Mouse (Mus musculus): ENCODE measurements around the gene Fbxw4.

- TF ChIP-seq POLR2A (IDR thresholded peaks at IDR 0.05; ENCODE audit: insufficient read depth, low read depth, low read length), result no peak
- no peak for TF ChIP-seq CTCF (IDR thresholded peaks at IDR 0.05)
These were observed 68.4 kb downstream of the Fbxw4 start for GRCm38 (mm10) chr19:45591704-45592103.

All from heart, adult 2 months (tissue).